Mouse (Mus musculus): ENCODE measurements at regions not wholly inside any gene's neighbourhood (a gene's known extent, or its start where the extent isn't known, plus 50 kb on each side); places are given as distances from the start of the nearest gene placed in this dataset.
A peak's percentile ranks its signal among the peaks of the same experiment; 100 is the strongest.

DNA sequence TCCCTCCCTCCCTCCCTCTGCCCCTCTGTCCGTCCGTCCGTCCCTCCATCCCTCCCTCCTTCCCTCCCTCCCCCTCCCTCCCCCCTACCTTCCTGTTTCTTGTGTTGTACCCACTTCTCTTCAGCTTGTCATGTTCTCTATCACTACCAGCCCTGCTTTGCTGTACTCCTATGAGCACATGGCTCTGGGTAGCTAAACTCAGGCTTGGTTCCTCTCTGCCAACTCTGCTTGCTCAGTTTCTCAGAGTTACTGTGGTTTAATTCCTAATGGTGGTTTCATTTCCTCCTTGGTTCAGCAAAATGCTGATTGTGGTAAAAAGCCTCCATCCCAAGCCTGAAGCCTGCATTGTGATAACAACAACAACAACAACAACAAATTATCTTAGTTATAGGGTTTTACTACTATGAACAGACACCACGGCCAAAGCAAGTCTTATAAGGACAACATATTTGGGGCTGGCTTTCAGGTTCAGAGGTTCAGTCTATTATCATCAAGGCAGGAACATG, 279.5 kb upstream of the Zfp703 start:
- DNase-seq: peak; percentile 39

DNA sequence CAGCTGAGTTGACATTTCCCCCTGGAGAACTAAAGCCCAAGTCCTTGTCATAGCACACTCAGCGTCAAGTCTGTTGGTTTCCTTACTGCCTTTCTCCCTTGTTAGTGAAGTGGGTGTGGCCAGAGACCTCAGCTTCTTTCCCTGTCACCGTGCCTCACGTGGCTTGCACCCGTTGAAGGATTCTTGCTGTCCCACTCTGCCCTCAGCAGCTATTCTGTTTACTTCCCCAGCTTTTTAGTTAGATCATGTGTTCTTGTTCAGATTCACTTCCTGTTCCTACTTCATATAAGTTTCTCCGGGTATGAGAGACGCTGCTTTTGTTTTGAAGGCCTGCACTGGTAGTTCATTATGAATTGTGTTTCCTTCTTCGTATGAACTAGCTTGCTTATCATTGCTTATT, 278.5 kb upstream of the Zfp703 start:
- DNase-seq: peak; percentile 76

- no peak for DNase-seq
Measured at GRCm38 (mm10) chr8:26706048-26706767, 270.9 kb upstream of the Zfp703 start.

GRCm38 (mm10) chr8:26706768-26707156, 270.4 kb upstream of the Zfp703 start:
- no peak for DNase-seq

DNA sequence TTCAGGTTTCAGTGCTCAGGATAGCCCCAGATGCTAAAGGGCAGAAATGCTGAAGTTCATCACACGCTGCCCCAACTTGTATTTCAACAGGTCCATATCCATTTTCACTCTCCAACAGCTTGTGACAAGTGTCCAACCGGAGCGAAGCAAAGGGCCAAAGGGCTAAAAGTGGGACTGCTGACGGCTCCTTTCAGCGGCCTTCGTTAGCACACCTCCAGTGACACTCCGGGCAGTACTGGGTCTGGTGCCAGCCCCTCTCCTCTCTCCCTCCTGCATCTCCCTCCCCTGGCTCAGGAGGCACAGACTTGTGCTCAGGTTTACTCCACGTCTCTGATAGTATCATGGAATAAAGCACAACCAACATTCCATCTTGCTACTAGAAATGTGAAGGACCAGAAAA, 263.3 kb upstream of the Zfp703 start:
- DNase-seq: no peak

DNA sequence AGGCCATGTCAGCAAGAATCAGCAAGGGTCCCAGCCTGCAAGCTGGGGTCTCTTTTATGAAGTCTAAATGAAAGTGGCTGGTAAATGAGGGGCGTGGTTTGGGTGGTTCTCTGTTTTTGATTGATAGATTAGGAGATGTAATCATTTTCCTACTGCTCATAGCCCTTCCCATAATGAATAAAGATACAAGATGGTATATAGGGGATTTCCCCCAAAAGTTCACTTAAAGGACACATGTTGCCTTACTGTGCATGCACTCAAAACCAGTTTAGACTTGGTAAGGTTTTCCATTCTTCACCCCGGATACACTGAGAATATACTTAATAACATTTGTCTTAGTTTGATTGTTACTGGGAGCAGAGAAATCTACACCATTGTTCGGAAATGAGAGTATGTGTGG, 262.4 kb upstream of the Zfp703 start:
- no peak for DNase-seq

- no peak for DNase-seq
Measured at GRCm38 (mm10) chr8:26718409-26719355, 258.4 kb upstream of the Zfp703 start.

DNA sequence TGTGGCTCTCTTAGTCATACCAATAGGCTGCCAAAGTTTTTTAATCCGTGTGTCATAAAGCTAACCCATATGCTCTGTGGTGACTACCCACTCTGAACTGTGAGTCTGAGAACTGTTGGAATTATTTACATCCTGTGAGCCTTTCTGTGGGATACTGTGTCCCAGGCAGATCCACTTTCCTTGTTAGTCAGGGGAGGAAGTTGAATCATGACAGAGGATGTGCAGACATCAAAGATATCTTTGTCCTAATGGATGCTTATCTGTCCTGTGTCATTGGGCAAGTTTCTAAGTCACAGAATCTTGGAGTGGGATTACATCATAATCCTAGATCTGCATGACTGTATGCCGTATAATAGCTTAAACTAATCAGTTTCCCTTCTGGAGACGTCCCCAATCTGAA, 254.4 kb upstream of the Zfp703 start:
- no peak for DNase-seq

GRCm38 (mm10) chr8:26724628-26725027, 252.5 kb upstream of the Zfp703 start:
- DNase-seq: no peak

- no peak for DNase-seq
Measured at GRCm38 (mm10) chr8:26725521-26725920, 251.6 kb upstream of the Zfp703 start.

- no peak for DNase-seq
Measured at GRCm38 (mm10) chr8:26729351-26729750, 247.8 kb upstream of the Zfp703 start.

GRCm38 (mm10) chr8:26731111-26731510, 246.0 kb upstream of the Zfp703 start:
- no peak for DNase-seq

GRCm38 (mm10) chr8:26744424-26744823, 232.7 kb upstream of the Zfp703 start:
- DNase-seq: no peak

DNA sequence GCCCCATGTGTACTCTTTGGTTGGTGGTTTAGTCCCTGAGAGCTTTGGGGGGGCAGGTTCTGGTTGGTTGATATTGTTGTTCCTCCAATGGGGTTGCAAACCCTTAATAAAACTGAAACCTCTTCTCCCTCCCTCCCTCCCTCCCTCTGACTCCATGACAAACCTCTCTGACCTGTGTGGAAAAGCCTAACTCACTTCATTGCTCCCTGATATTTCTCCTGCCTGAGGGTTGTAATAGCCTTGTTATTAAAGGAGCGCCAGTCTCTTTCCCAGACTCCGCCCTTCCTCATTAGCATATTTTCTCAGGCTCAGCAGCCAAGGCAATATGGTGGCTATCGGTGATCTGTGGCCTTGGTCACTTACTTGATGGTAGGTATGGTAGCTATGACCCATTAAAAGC, 230.3 kb upstream of the Zfp703 start:
- no peak for DNase-seq

GRCm38 (mm10) chr8:26747241-26747972, 229.7 kb upstream of the Zfp703 start:
- peak; percentile 70 for DNase-seq

GRCm38 (mm10) chr8:26748161-26748971, 228.8 kb upstream of the Zfp703 start:
- no peak for DNase-seq

DNA sequence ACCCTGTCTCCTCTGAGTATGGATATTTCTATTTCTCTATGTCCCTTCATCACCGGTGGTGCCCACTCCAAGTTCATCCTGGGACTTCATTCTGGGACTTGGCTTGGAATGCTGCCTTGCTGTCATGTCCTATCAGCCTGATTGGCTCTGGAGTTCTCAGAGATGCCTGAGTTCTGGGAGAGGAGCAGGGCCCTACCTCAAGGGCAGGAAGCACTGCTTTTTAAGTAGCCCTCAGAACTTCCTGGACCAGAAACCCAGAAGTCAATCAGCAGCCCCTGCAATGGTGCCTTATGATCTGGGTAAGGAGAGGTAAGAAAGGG, 228.2 kb upstream of the Zfp703 start:
- no peak for DNase-seq

GRCm38 (mm10) chr8:26750120-26750519, 227.0 kb upstream of the Zfp703 start:
- DNase-seq: no peak

- DNase-seq: no peak
Measured at GRCm38 (mm10) chr8:26751651-26752050, 225.5 kb upstream of the Zfp703 start.

- DNase-seq: no peak
Measured at GRCm38 (mm10) chr8:26756452-26756851, 220.7 kb upstream of the Zfp703 start.

DNA sequence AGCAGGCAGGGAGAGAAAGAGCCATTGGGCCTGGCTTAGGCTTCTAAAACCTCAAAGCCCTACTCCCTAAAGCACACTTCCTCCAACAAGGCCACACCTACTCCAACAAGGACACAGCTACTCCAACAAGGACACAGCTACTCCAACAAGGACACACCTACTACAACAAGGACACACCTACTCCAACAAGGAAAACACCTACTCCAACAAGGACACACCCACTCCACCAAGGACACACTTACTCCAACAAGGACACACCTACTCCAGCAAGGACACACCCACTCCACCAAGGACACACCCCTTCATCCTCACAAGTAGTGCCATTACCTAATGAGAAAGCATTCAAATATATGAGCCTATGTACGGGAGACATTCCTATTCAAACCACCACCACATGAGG, 216.4 kb upstream of the Zfp703 start:
- no peak for DNase-seq

Data from lung, postnatal 36 days (tissue).